Mouse (Mus musculus) kidney, adult 18-20 months (tissue): ENCODE data around the gene Zfp30.

Experiments
- DNase-seq: peaks from one replicate; pipeline ENCODE4 v3.0.0; 2021

The Zfp30 gene

GRCm38 (mm10) chr7:29839256-29839655 is 55.5 kb downstream of the Zfp30 start:
- DNase-seq, result no peak

- DNase-seq, result peak; percentile 25
These were observed 58.3 kb downstream of the Zfp30 start for GRCm38 (mm10) chr7:29842105-29842504.
